Mouse (Mus musculus) hindbrain, embryonic 10.5 days (tissue): Measurements from ENCODE around the gene Pafah1b2. TPM values are rescaled to one million over a fixed set of nuclear protein-coding genes. Genes with fewer than 3 reads are reported as not detected.

Experiments used
- DNase-seq: peaks from one replicate; pipeline ENCODE4 v3.0.0-alpha.2; 2017; ENCODE audit warnings: low spot score
- H3K27ac ChIP-seq: fragments of 300-500 bp; sonication (generic); 2 replicates; pipeline ENCODE4 v1.5.1; 2016; ENCODE audit warnings: mild to moderate bottlenecking, moderate library complexity
- H3K27me3 ChIP-seq: fragments of 300-500 bp; sonication (generic); 2 replicates; pipeline ENCODE4 v1.6.1; 2016; ENCODE audit warnings: mild to moderate bottlenecking; ENCODE audit not compliant: poor library complexity, insufficient read depth, severe bottlenecking
- H3K36me3 ChIP-seq: fragments of 300-500 bp; sonication (generic); 2 replicates; pipeline ENCODE4 v1.6.1; 2016; ENCODE audit warnings: mild to moderate bottlenecking, moderate library complexity
- H3K4me1 ChIP-seq: fragments of 300-500 bp; sonication (generic); replicated peaks from 2 replicates; pipeline ENCODE4 v1.6.1; 2016; ENCODE audit warnings: mild to moderate bottlenecking
- H3K4me3 ChIP-seq: fragments of 300-500 bp; sonication (generic); 2 replicates; pipeline ENCODE4 v1.5.1; 2016; ENCODE audit warnings: mild to moderate bottlenecking, moderate library complexity
- H3K9me3 ChIP-seq: fragments of 300-500 bp; sonication (generic); 2 replicates; pipeline ENCODE4 v1.6.1; 2016; ENCODE audit warnings: mild to moderate bottlenecking, moderate library complexity
- WGBS: fragments of 180-500 bp; shearing (Covaris S2); methylation state at CpG from one replicate; pipeline ENCODE4 v1.1.7; 2016; 5-methylcytosine and 5-hydroxymethylcytosine counted together
- polyA plus RNA-seq: library from polyadenylated mRNA; unstranded; fragments of >200 nt; fragmentation: Nextera tagmentation; extraction: Ambion mirVana; gene quantifications from 2 replicates; pipeline ENCODE4 v1.2.1, GENCODE M21; 2016

Gene Pafah1b2
- polyA plus RNA-seq, 1 experiment from 2014 or later: 275 TPM

GRCm38 (mm10) chr9:45985229-45985567 is 27.3 kb downstream of the Pafah1b2 start:
- WGBS: 3% methylated on average over 4 of the region's 4 CpGs
- DNase-seq: peak; percentile 23

DNA sequence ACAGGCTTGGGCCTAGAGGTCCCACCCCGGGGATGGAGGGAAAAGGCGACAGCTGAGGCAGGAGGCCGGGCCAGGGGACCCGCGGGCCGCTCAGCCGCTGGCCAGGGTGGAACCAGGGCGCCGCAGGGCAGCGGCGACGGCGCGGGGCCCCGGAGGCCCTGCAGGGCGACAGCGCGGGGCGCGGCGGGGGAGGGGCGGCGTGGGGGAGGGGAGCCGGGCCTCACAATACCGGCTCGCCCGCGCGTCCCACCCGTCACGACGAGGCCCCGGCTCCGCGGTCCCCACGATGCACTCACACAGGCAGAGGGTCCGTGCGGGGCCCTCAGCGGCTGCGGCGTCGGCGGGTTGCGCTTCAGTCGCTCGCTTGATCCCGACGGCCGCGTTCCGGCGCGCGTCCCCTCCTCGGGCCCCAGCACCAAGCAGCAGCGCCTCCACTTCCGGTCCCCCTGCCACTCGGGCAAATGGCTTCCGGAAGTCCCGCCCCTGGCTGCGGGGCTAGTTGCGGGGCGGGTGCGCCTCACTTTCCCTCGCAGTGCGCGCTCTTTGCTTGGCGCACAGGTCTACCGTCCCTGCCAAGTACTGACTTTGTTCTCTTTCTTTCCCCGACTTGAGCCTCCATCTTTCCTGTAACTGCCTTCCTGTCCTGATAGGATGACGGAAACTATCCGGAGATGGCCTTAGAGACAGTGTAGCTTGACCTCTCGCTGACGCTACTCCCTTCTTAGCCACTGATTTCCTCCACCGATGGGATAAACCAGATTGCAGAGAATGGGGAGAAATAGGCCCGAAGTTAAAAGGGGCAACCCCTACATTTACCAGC is 27.9 kb downstream of the Pafah1b2 start:
- under 1% methylated on average over 75 of the region's 76 CpGs for WGBS
- Histone ChIP-seq H3K27me3 (no peaks in the 10 kb centered on the region), H3K36me3 (peaks cover 22% of the 10 kb centered on the region), H3K4me3 (peak overlapping the region; percentile 95), H3K4me1 (peaks cover 42% of the 10 kb centered on the region), H3K27ac (peak overlapping the region; percentile 99), H3K9me3 (no peaks in the 10 kb centered on the region)
- peak; percentile 94 for DNase-seq

More at GRCm38 (mm10) chr9:45985229-45985567, 27.3 kb downstream of the Pafah1b2 start:
- Histone ChIP-seq H3K27me3 (no peaks in the 10 kb centered on the region), H3K4me3 (peak overlapping the region; percentile 95), H3K27ac (peak overlapping the region; percentile 99), H3K9me3 (no peaks in the 10 kb centered on the region), H3K36me3 (peaks cover 22% of the 10 kb centered on the region), H3K4me1 (peaks cover 42% of the 10 kb centered on the region)

- no peaks in the 10 kb centered on the region for H3K27me3 ChIP-seq
- peak; percentile 44 for DNase-seq
- whole genome bisulfite sequencing: 3% methylated on average over 23 of the region's 23 CpGs
- H3K4me1 ChIP-seq: peaks cover 42% of the 10 kb centered on the region
- peak overlapping the region; percentile 99 for H3K27ac ChIP-seq
- peaks cover 23% of the 10 kb centered on the region for H3K36me3 ChIP-seq
- peak overlapping the region; percentile 95 for H3K4me3 ChIP-seq
- H3K9me3 ChIP-seq: no peaks in the 10 kb centered on the region
Measured at GRCm38 (mm10) chr9:45983676-45984408, 28.6 kb downstream of the Pafah1b2 start.

DNA sequence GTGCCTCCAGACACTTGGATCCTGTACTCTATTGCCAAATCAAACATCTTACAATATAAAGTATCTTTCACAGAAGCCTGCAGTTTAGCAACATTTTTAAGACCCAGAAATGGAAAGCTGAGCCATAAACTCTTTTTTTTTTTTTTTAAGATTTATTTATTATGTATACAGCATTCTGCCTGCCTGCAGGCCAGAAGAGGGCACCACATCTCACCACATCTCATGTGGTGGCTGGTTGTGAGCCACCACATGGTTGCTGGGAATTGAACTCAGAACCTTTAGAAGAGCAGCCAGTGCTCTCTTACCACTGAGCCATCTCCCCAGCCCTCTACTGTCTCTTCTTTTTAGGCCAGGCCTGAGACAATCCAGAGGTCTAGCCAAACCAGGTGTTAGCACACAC is 31.2 kb downstream of the Pafah1b2 start:
- Histone ChIP-seq H3K27me3 (no peaks in the 10 kb centered on the region), H3K4me1 (peaks cover 42% of the 10 kb centered on the region), H3K27ac (no peak overlapping the region), H3K4me3 (no peak overlapping the region), H3K9me3 (no peaks in the 10 kb centered on the region), H3K36me3 (peaks cover 48% of the 10 kb centered on the region)
- DNase-seq: no peak

DNA sequence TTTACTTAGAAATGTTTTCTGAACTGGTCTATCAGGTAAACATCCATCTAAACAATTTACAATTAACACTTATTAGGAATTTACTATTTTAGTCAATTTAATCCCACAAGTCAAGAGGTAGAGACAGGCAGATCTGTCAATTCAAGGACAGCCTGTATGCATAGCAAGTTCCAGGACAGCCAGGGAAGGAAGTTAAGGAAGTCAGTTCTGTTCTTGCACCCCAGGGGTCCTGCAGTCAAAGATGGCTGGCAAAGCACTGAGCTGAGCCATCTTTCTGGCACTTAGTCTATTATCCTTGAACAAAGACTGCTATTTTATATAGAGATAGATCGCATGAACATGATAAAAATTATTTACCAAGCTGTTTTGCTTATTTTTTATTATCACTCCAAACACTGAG is 31.9 kb downstream of the Pafah1b2 start:
- Histone ChIP-seq H3K36me3 (peaks cover 54% of the 10 kb centered on the region), H3K4me3 (no peak overlapping the region), H3K27me3 (no peaks in the 10 kb centered on the region), H3K4me1 (peaks cover 37% of the 10 kb centered on the region), H3K27ac (no peak overlapping the region), H3K9me3 (no peaks in the 10 kb centered on the region)
- DNase-seq: no peak
- WGBS: 90% methylated on average over 1 of the region's 1 CpGs

- WGBS: 92% methylated on average over 2 of the region's 2 CpGs
- peaks cover 61% of the 10 kb centered on the region for H3K36me3 ChIP-seq
- no peak overlapping the region for H3K4me3 ChIP-seq
- H3K27ac ChIP-seq: no peak overlapping the region
- H3K9me3 ChIP-seq: no peaks in the 10 kb centered on the region
- no peak for DNase-seq
- no peaks in the 10 kb centered on the region for H3K27me3 ChIP-seq
- H3K4me1 ChIP-seq: peaks cover 28% of the 10 kb centered on the region
Measured at GRCm38 (mm10) chr9:45979778-45980177, 32.7 kb downstream of the Pafah1b2 start.

GRCm38 (mm10) chr9:45976884-45977283 is 35.6 kb downstream of the Pafah1b2 start:
- Histone ChIP-seq H3K4me3 (no peak overlapping the region), H3K9me3 (no peaks in the 10 kb centered on the region), H3K4me1 (peaks cover 9% of the 10 kb centered on the region), H3K36me3 (peaks cover 77% of the 10 kb centered on the region), H3K27ac (no peak overlapping the region), H3K27me3 (no peaks in the 10 kb centered on the region)
- DNase-seq: no peak
- WGBS: 89% methylated on average over 2 of the region's 2 CpGs

- H3K27me3 ChIP-seq: no peaks in the 10 kb centered on the region
- no peak overlapping the region for H3K4me3 ChIP-seq
- WGBS: 96% methylated on average over 6 of the region's 6 CpGs
- H3K36me3 ChIP-seq: peaks cover 88% of the 10 kb centered on the region
- H3K27ac ChIP-seq: no peak overlapping the region
- H3K4me1 ChIP-seq: 0 out of 2 replicates have a peak, but pooled peaks cover 3% of the 10 kb centered on the region
- no peaks in the 10 kb centered on the region for H3K9me3 ChIP-seq
- DNase-seq: no peak
Measured at GRCm38 (mm10) chr9:45963577-45963976, 48.9 kb downstream of the Pafah1b2 start.

GRCm38 (mm10) chr9:45961855-45962254 is 50.6 kb downstream of the Pafah1b2 start:
- no peak overlapping the region for H3K27ac ChIP-seq
- WGBS: 91% methylated on average over 2 of the region's 2 CpGs
- 0 out of 2 replicates have a peak, but pooled peaks cover 5% of the 10 kb centered on the region for H3K4me1 ChIP-seq
- H3K27me3 ChIP-seq: no peaks in the 10 kb centered on the region
- no peak for DNase-seq
- no peaks in the 10 kb centered on the region for H3K9me3 ChIP-seq
- no peak overlapping the region for H3K4me3 ChIP-seq
- H3K36me3 ChIP-seq: peaks cover 71% of the 10 kb centered on the region

- WGBS: 82% methylated on average over 7 of the region's 7 CpGs
- no peaks in the 10 kb centered on the region for H3K9me3 ChIP-seq
- peaks cover 49% of the 10 kb centered on the region for H3K36me3 ChIP-seq
- no peak overlapping the region for H3K27ac ChIP-seq
- H3K4me1 ChIP-seq: peaks cover 20% of the 10 kb centered on the region
- no peak overlapping the region for H3K4me3 ChIP-seq
- no peak for DNase-seq
- H3K27me3 ChIP-seq: no peaks in the 10 kb centered on the region
Measured at GRCm38 (mm10) chr9:45959661-45960060, 52.8 kb downstream of the Pafah1b2 start.

DNA sequence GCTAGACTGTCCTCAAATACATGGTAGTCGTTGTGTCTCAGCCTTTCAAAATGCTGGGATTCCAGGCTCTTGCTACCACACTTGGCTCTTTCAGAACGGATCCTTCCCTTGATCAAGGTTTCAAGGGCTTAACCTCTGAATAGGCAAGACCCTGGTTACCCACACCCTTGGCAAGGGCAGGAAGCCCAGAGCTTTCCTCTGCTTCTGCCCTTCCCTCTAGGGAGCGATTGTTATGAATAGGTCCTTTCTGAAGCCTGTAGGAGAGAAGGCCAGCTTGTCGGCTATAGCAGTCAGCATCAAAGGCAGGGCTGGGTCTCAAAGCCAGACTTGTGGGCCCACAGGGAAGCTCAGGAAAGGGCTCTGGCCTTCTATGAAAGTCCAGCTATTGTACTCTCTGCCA is 53.6 kb downstream of the Pafah1b2 start:
- Histone ChIP-seq H3K27me3 (no peaks in the 10 kb centered on the region), H3K4me1 (peaks cover 28% of the 10 kb centered on the region), H3K4me3 (no peak overlapping the region), H3K9me3 (no peaks in the 10 kb centered on the region), H3K36me3 (peaks cover 41% of the 10 kb centered on the region), H3K27ac (no peak overlapping the region)
- DNase-seq: no peak
- WGBS: 51% methylated on average over 4 of the region's 4 CpGs

GRCm38 (mm10) chr9:45958023-45958670 is 54.3 kb downstream of the Pafah1b2 start:
- no peak for DNase-seq
- no peak overlapping the region for H3K4me3 ChIP-seq
- H3K36me3 ChIP-seq: peaks cover 34% of the 10 kb centered on the region
- no peaks in the 10 kb centered on the region for H3K27me3 ChIP-seq
- no peaks in the 10 kb centered on the region for H3K9me3 ChIP-seq
- 79% methylated on average over 7 of the region's 7 CpGs for WGBS
- H3K27ac ChIP-seq: no peak overlapping the region
- H3K4me1 ChIP-seq: peaks cover 35% of the 10 kb centered on the region
